Mouse (Mus musculus): ENCODE data around the gene Hlcs. TPM values are rescaled to one million over a fixed set of nuclear protein-coding genes. Genes with fewer than 3 reads are reported as not detected.

The Hlcs gene
- polyA plus RNA-seq, 3 experiments from 2014 or later: 4.3 to 9.7 (median 9.1) TPM

DNA sequence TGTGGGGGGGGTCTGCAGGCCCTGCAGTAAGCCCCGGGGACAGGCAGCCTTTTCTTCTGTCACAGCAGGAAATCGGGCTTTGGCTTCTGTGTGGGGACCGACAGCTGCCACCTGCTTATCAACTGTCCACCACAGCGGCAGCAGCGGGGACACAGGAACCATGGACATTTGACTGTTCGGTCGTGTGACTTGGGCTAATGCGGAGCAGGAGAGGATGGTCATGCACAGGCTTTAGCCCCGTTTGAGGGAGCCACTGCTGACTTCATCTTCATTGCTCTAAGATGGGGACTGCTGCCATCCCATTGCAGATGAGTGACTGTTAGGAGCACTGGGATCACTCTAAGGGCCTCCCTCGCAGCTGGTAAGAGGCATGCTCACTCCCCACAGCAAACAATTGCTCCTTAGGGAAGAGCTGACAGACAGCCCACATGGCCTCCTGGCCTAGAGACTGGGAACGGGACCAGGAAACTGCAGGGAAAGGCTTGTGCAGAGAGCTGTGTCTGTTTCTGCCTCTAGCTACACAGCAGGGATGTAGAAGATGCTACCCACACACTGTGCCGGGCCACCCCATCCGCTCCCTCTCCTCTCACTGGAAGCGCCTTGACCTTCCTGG lies 158.2 kb downstream of the Hlcs start:
- no peak for ATAC-seq

DNA sequence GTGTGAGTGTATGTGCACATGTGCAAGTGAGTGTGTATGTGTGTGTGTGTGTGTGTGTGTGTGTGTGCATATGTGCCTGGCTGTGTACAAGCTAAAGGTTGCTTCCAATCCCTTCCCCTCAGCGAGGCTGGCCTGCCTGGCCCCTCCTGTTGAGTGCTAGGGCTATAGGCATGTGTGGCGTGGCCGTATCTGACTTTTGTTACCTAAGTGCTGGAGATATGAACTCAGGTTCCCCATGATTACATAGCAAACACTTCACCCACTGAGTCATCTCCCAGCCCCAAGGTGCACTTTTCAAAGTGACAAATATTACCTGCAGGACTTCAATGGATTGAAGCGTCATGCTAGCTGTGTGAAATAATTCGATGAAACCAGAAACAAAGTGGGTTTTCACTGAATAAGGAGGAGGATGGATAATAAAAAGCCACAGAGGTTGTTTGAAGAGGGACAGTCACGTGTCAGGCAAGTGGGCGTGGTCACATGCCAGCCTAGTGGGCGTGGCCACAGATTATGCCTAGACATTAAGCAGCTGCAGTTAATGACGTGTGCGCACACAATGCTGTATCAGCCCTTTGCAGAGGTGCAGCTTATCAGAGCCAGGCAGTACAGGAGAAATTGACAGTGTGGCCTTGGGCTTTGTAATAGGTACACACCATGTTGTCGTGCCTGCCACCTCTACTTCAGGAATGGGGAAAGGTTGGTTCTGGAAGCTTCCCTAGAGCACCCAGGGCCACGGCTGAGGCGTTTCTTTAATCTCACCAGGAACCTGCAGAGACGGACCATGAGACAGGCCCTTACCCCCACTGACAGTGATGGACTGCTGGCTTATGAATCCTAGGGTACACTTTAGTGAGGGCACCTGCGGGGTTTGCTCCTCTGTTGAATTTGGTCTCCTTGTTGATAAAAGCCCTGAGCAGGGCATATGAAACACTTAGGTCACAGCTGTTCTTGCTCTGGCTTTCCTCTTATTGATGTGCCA lies 163.0 kb downstream of the Hlcs start:
- ATAC-seq: no peak

DNA sequence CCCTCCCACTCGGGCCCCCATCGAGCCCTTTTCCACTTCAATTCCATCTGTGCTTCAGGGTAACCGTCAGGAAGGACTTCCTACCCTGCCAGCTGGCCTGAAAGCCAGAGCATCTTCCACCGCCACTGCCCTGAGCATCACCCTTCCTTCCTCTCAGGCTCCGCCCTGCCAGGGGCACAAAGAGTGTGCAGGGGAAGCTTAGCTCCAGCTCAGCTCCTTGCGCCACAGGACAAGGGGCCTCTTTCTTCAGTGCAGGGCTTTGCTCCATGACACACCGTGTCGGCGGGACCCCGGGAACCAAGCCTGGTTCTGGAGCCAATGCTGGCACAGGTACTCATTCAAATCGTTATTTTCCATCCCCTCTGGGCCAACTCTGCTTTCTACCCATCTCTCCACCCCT lies 165.2 kb downstream of the Hlcs start:
- no peak for ATAC-seq

- no peak for ATAC-seq
Measured at GRCm38 (mm10) chr16:94143325-94143724, 170.0 kb downstream of the Hlcs start.

GRCm38 (mm10) chr16:94140746-94141145 lies 172.6 kb downstream of the Hlcs start:
- no peak for ATAC-seq

- no peak for ATAC-seq
Measured at GRCm38 (mm10) chr16:94134218-94134617, 179.2 kb downstream of the Hlcs start.

GRCm38 (mm10) chr16:94128236-94128835 lies 185.0 kb downstream of the Hlcs start:
- ATAC-seq: no peak

DNA sequence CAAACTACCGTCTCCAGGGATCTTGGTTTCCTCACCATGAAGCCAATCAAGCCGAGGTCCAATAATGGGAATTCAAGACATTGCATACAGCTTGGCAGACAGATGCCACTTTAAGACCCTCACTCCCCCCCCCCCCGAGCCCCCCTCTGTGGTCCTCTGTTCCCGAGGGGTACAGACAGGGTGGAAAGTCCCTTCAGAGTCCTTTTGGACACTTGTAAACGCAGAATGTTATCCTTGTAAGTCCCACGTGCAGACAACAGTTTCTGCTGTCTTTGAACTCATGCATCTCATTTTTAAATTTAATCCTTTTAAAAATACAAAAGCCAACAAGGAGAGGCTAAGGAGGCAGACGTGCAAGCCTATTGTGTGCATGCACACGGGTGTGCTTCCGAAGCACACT lies 187.2 kb downstream of the Hlcs start:
- ATAC-seq: no peak

GRCm38 (mm10) chr16:94125172-94125981 lies 188.0 kb downstream of the Hlcs start:
- ATAC-seq: no peak

GRCm38 (mm10) chr16:94123247-94123646 lies 190.1 kb downstream of the Hlcs start:
- ATAC-seq: no peak

- ATAC-seq: no peak
Measured at GRCm38 (mm10) chr16:94122347-94122746, 191.0 kb downstream of the Hlcs start.

DNA sequence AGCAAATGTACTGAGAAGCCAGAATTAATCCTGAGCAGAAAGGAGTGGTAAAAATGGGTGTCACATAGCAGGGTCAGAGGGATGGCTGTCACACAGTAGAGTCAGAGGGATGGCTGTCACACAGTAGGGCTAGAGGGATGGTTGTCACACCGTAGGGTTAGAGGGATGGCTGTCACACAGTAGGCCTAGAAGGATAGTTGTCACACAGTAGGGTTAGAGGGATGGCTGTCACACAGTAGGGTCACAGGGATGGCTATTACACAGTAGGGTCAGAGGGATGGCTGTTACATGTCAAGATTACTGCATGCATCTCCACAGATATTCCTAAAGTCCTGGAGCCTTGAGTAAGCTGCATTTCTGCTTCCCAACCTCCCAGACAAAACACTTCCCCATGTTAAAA lies 195.0 kb downstream of the Hlcs start:
- ATAC-seq: no peak

DNA sequence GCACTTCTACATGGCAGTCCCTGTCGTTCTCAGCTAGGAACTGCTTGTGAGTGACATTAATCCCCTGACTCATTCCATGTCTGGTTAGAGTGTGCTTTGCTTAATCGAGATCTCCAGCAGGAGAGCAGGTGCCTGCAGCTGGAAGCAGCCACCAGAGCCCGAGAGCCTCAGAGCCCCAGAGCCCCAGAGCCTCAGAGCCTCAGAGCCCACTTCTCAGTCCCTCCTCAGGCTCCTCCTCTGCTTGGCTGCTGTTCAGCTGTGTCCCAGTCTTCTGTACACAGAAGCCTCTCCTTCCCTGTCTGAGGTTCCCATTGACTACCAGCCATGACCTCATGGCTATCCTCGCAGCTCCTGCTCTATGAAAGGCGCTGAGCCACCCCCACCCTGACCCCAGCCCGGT lies 196.0 kb downstream of the Hlcs start:
- ATAC-seq: no peak

DNA sequence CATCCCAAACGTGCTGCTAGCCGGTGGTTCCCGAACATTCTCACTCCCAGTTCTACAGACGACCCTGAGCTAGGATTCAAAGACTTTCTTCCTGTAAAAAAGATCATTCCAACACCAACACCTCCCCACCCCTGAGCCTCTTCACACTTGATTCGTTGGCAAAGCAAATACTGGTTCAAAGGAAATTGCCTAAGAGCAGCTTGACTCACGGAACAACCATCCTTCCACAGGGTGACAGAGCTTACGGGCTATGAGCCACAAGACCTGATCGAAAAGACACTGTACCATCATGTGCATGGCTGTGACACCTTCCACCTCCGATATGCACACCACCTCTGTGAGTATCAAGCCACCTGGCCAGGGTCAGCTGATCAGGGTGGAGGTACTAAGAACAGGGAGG lies 198.7 kb downstream of the Hlcs start:
- ATAC-seq: no peak

GRCm38 (mm10) chr16:94113160-94113559 lies 200.2 kb downstream of the Hlcs start:
- ATAC-seq: no peak

- ATAC-seq: no peak
Measured at GRCm38 (mm10) chr16:94097724-94098455, 215.5 kb downstream of the Hlcs start.

GRCm38 (mm10) chr16:94096479-94096878 lies 216.9 kb downstream of the Hlcs start:
- ATAC-seq: no peak

GRCm38 (mm10) chr16:94095109-94095822 lies 218.1 kb downstream of the Hlcs start:
- ATAC-seq: no peak

DNA sequence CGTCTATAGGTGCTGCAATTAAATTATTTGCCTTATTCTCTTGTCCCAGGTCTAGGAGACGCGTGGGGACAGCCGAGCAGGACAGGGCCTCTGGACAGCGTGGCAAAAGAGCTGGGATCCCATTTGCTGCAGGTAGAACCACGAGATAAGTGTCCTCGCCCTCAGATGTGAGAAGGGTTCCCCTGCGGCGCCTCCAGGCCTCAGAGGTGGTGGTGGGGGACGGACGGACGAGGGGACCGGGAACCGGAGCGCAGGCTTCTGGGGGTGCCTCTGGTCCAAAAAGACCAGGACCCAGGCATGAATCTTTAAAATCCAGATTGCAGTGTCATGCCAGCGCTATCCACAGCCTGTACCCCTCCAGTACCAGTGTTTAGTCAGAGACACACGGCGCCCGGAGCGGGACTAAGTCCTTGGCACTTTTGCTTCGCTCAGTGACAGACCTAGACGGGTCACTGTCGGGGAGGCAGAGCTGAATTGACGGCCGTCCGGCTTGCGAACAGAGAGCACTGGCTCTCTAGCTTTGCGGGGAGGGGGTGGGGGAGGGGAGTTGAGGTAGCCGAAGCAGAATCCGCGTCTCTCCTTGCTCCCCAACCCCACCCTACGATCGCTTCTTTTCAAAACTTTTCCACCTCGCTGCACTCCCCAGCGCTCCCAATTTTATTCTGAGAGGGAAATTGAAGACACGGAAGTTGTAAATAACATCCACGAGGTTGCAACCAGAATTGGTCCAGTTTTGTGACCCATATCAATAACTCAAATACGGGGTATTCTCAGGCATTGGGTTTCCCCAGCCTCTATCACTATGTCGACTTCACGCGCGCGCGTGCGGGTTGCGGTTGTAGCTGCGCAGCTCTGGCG lies 218.9 kb downstream of the Hlcs start:
- ATAC-seq: no peak

GRCm38 (mm10) chr16:94093151-94093863 lies 220.1 kb downstream of the Hlcs start:
- ATAC-seq: no peak

Data from inflammation-experienced regulatory T-cells, adult 6 months (primary cell).